Mouse (Mus musculus): ENCODE data around the gene Dgcr2. TPM values are rescaled to one million over a fixed set of nuclear protein-coding genes. Genes with fewer than 3 reads are reported as not detected.
A peak's percentile ranks its signal among the peaks of the same experiment; 100 is the strongest.

Gene Dgcr2
- polyA plus RNA-seq, 1 experiment = 82.4 TPM

- 1% methylated on average over 105 of the region's 106 CpGs for WGBS
- no peak for DNase-seq (ENCODE audit: low read depth, low spot score)
Observed at GRCm38 (mm10) chr16:17914307-17915249, 16.2 kb upstream of the Dgcr2 start, which contains the start of gene Gsc2. Gsc2 (minus strand) TSS chr16:17915059.

GRCm38 (mm10) chr16:17911052-17911595, 12.8 kb upstream of the Dgcr2 start, which contains the start of gene Ess2:
Ess2 (minus strand) TSS chr16:17911348.
- DNase-seq (ENCODE audit: low read depth, low spot score) = peak; percentile 99
- under 1% methylated on average over 35 of the region's 35 CpGs for WGBS

GRCm38 (mm10) chr16:17896091-17896490, 2.3 kb downstream of the Dgcr2 start:
- no peak for DNase-seq (ENCODE audit: low read depth, low spot score)

- WGBS = 87% methylated on average over 2 of the region's 2 CpGs
- no peak for DNase-seq (ENCODE audit: low read depth, low spot score)
Observed at GRCm38 (mm10) chr16:17893923-17894322, 4.4 kb downstream of the Dgcr2 start, which contains the start of gene Tssk1. Tssk1 (plus strand) TSS chr16:17894223.

GRCm38 (mm10) chr16:17892606-17893005, 5.8 kb downstream of the Dgcr2 start:
- no peak for DNase-seq (ENCODE audit: low read depth, low spot score)
- 14% methylated on average over 3 of the region's 3 CpGs for WGBS

- peak; percentile 91 for DNase-seq (ENCODE audit: low read depth, low spot score)
- WGBS = under 1% methylated on average over 38 of the region's 38 CpGs
Observed at GRCm38 (mm10) chr16:17891567-17891959, 6.8 kb downstream of the Dgcr2 start, which contains the start of gene Gm20518. Gm20518 (minus strand) TSS chr16:17891671.

- under 1% methylated on average over 44 of the region's 44 CpGs for WGBS
- DNase-seq (ENCODE audit: low read depth, low spot score) = peak; percentile 89
Observed at GRCm38 (mm10) chr16:17890917-17891566, 7.3 kb downstream of the Dgcr2 start.

- no peak for DNase-seq (ENCODE audit: low read depth, low spot score)
- WGBS = 21% methylated on average over 2 of the region's 2 CpGs
Observed at GRCm38 (mm10) chr16:17890342-17890727, 8.0 kb downstream of the Dgcr2 start.

- DNase-seq (ENCODE audit: low read depth, low spot score) = no peak
- WGBS = 57% methylated on average over 6 of the region's 6 CpGs
Observed at GRCm38 (mm10) chr16:17889689-17890341, 8.5 kb downstream of the Dgcr2 start.

GRCm38 (mm10) chr16:17884116-17884515, 14.2 kb downstream of the Dgcr2 start:
- 52% methylated on average over 6 of the region's 6 CpGs for WGBS
- no peak for DNase-seq (ENCODE audit: low read depth, low spot score)

- no peak for DNase-seq (ENCODE audit: low read depth, low spot score)
Observed at GRCm38 (mm10) chr16:17882196-17882595, 16.2 kb downstream of the Dgcr2 start.

- no peak for DNase-seq (ENCODE audit: low read depth, low spot score)
- WGBS = 81% methylated on average over 4 of the region's 4 CpGs
Observed at GRCm38 (mm10) chr16:17879571-17879970, 18.8 kb downstream of the Dgcr2 start.

- 98% methylated on average over 1 of the region's 1 CpGs for WGBS
- no peak for DNase-seq (ENCODE audit: low read depth, low spot score)
Observed at GRCm38 (mm10) chr16:17876096-17876495, 22.3 kb downstream of the Dgcr2 start.

- 53% methylated on average over 4 of the region's 4 CpGs for WGBS
- DNase-seq (ENCODE audit: low read depth, low spot score) = no peak
Observed at GRCm38 (mm10) chr16:17875174-17875573, 23.2 kb downstream of the Dgcr2 start.

- WGBS = 85% methylated on average over 4 of the region's 4 CpGs
- DNase-seq (ENCODE audit: low read depth, low spot score) = no peak
Observed at GRCm38 (mm10) chr16:17872995-17873394, 25.4 kb downstream of the Dgcr2 start.

GRCm38 (mm10) chr16:17871248-17871647, 27.1 kb downstream of the Dgcr2 start:
- no peak for DNase-seq (ENCODE audit: low read depth, low spot score)
- WGBS = 45% methylated on average over 5 of the region's 5 CpGs

GRCm38 (mm10) chr16:17865770-17866169, 32.6 kb downstream of the Dgcr2 start:
- 32% methylated on average over 6 of the region's 6 CpGs for WGBS
- peak; percentile 90 for DNase-seq (ENCODE audit: low read depth, low spot score)

GRCm38 (mm10) chr16:17865293-17865692, 33.1 kb downstream of the Dgcr2 start:
- 30% methylated on average over 2 of the region's 2 CpGs for WGBS

GRCm38 (mm10) chr16:17858592-17858991, 39.8 kb downstream of the Dgcr2 start:
- no peak for DNase-seq (ENCODE audit: low read depth, low spot score)

More at GRCm38 (mm10) chr16:17865293-17865692, 33.1 kb downstream of the Dgcr2 start:
- DNase-seq (ENCODE audit: low read depth, low spot score) = no peak

GRCm38 (mm10) chr16:17857157-17857556, 41.2 kb downstream of the Dgcr2 start:
- no peak for DNase-seq (ENCODE audit: low read depth, low spot score)
- 62% methylated on average over 7 of the region's 7 CpGs for WGBS
